Mouse (Mus musculus) gastrocnemius, adult 18-20 months (tissue): ENCODE results near the gene Dcaf8. TPM values are rescaled to one million over a fixed set of nuclear protein-coding genes. Genes with fewer than 3 reads are reported as not detected.

Experiments used
- DNase-seq: peaks from one replicate; pipeline ENCODE4 v3.0.0; 2021; ENCODE audit warnings: low spot score
- total RNA-seq, 2 experiments: library from RNA; stranded (reverse); gene quantifications; 2 replicates each; pipeline ENCODE4 v1.2.3; 2021

Gene Dcaf8
- total RNA-seq, 2 experiments from 2014 or later = 192 to 193 TPM

- DNase-seq = peak; percentile 79
These were observed 4.3 kb upstream of the Dcaf8 start for GRCm38 (mm10) chr1:172143570-172143969.

DNA sequence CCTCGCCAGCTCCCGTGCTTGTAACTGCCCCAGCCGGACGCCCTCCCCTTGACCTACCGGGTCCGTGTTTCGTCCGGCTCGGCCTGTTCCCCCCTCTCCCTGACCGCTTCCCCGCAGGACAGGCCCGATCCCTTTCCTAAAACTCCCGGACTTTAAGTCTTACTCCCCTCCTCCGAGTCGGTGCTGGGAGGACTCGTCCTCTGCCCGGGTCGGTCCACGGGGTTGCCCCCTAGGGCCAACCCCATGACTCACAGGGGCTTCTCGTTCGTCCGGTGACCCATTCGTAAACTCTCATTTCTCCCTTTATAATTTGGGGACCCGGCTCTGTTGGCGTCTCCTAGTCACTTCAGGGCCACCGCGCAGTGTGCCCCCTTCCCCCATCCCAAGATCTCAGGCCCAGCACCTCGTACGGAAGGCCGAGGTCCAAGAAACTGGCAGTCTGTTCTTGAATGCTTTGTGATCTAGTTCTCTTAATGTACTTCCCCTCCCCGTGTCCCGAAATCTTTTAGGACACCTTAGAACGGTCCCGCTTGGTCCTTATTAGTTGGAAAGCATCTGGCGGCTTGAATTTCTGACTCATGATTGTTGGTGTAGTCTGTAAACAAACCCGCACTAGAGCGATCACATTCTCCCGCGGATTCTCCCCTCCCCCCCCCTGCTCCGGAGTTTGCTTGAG is 533 bp downstream of the Dcaf8 start:
- peak; percentile 64 for DNase-seq

- no peak for DNase-seq
These were observed 1.3 kb downstream of the Dcaf8 start for GRCm38 (mm10) chr1:172148955-172149815.

DNA sequence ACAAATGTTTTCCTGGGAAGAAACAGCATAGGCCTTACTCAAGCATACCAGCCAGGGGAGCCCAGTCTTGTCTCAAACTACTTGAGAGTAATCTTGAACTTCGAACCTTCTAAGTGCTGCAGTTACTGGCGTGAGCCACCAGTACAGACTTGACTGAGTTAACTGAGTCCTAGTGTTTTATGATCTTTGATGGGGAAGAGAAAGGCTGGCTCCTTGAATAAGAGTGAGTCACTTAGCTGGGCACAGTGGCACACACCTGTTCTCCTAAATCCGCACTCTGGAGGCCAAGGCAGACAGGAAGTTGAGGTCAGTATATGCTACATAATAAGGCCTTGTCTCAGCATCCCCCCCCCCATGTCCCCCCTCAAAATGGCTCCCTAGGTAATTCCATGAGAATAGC is 6.7 kb downstream of the Dcaf8 start:
- no peak for DNase-seq

GRCm38 (mm10) chr1:172155518-172155917 is 7.6 kb downstream of the Dcaf8 start:
- DNase-seq = no peak

DNA sequence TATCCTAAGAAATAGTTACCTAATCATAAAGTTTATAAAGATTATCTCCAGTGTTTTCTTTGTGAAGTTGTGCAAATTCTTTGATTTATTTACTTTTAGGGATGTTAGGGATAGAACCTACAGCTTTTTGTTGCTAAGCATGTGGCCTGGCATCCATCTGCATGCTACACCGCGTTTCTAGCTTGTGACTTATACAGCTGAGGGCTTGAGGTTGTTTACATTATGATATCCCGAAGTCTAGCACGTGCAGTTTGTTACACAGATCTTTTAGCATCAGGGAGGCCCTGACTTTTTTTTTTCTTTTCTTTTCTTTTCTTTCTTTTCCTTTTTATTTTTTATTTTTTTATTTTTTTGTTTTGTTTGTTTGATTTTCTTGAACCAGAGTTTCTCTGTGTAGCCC is 12.1 kb downstream of the Dcaf8 start:
- no peak for DNase-seq

DNA sequence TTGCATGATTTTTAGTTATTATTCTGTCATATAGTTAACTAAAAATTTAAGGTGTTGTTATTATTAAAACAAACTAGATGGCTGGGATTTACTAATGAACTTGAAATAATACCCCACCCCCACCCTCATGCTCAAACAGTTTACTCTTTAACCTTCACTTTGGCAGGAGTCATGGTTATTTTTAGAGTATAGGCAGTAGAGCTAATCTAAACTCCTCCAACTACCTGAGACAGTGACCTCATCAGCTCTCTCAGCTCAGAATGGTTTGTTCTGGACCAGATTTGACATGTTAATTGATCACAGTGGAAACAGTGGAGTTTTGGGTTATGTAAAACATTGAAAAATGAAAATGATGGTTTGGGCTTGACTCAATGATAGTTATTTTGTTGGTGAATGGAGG is 12.6 kb downstream of the Dcaf8 start:
- DNase-seq = no peak

GRCm38 (mm10) chr1:172162009-172162408 is 14.1 kb downstream of the Dcaf8 start:
- DNase-seq = peak; percentile 47

- no peak for DNase-seq
These were observed 15.1 kb downstream of the Dcaf8 start for GRCm38 (mm10) chr1:172162959-172163358.

DNA sequence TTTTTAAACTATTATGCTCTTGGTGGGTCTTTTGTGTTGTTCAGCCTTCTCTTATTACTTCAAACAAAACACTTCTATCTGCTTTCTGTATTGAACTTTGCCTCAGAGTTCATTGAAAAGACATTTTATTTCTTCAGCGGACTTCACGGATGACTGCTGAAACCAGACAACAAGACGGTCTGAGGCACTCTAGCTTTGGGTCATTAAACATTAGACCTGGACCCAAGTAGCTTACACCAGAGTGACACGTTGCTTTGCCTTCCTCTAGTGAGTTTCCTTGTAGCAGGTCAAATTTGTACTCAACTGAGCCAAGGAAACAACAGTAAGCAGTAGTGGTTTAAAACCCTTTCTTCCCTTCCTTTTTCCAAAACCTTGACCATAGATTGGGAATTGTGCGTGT is 20.0 kb downstream of the Dcaf8 start:
- DNase-seq = no peak

DNA sequence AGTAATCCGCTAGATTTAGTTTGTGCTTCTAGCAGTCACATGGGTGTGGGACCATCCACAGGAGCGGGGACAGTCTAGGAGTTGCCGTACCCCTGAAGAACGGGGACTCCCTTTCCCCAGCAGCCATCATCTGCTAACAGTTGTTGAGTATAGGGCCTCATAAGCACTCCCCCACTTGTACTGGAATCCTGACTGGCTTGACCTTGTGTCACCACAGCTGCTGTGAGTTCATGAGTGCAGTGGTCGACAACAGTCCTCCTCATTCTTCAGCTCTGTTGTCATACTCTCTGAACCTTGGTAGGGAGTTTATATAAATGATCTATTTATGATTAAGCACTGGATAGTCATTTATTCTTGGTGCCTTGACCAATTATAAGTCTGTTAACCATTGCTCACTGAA is 21.9 kb downstream of the Dcaf8 start:
- no peak for DNase-seq

DNA sequence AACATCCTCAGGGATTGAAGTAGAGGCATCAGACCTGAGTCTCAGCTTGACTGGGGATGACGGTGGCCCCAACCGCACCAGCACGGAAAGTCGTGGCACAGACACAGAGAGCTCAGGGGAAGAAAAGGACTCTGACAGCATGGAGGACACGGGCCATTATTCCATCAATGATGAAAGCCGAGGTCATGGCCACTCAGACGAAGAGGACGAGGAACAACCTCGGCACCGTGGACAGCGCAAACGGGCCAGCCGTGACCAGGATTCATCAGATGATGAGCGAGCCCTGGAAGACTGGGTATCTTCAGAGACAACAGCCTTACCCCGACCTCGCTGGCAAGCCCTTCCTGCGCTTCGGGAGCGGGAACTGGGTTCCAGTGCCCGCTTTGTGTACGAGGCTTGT is 24.5 kb downstream of the Dcaf8 start:
- no peak for DNase-seq

GRCm38 (mm10) chr1:172173181-172173580 is 25.3 kb downstream of the Dcaf8 start:
- no peak for DNase-seq

DNA sequence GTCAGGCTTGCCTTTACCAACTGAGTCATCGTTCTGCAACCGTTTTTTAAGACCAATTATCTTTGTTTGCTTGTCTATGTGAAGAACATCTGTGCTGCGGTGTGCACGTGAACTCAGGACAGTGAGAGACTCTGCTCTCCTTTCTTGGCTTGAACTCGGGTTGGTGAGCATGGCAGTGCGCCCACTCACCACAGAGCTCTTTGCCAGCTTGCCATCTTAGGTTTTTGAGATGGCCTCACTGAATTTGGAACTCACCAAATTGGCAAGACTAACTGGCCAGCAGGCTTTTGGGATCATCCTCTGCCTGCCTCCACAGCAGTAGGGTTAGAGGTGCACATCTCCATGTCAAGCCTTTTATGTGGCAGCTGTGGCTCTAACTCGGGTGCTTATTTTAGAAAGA is 29.9 kb downstream of the Dcaf8 start:
- no peak for DNase-seq

DNA sequence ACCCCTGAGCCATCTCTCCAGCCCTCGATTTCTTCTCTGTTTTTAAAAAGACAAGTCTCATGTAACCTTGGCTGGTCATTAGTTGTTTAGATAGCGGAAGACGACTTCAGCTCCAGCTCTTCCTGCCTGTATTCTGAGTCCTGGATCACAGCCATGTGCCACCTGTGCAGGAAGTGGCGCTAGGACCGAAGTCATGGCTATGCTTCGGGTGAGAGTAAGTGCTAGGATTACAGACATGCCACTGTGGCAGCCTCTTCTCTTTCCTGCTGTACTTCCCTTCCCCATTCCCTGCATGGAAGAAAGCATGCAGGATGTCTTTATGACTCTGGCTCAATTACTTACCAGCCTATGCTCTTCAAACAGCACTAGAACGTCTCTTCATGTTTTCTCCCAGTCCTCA is 31.2 kb downstream of the Dcaf8 start:
- DNase-seq = peak; percentile 44

DNA sequence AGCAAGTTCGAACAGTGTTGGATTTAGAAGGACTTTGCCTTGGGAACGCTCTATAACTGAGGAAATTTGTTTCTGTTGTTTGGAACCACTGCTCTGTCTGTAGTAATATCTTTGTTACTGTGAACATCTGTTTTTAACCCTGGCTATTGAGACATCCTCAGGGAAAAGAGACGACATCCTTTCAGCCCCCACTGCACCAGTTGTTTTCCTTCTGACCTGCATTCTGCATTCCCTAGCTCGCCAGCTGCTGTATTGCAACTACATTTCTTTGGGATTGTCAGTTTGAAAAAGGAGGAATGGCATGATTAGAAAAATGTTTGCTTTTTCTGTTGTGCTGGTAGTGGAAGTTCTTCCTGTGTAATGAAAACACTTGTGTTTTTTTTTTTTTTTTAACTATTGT is 33.0 kb downstream of the Dcaf8 start:
- DNase-seq = no peak

DNA sequence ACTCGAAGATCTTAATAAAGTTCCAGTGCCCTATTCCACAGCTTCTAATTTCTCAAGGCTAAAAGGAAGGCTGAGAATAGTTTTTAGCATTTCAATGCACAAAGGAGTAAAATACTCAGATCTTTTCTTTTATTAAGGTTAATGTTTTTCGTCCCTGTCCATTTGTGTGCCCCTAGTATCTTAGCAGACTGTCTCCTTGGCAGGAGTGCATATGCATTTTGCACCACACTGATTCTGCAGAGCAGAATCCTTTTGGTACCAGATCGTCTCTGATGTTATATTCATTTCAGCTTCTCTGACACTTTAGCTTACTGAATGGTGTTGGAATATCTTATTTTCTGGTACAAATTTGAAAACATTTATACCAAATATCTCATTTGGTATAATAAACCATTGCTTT is 33.9 kb downstream of the Dcaf8 start:
- DNase-seq = no peak

- DNase-seq = no peak
These were observed 35.2 kb downstream of the Dcaf8 start for GRCm38 (mm10) chr1:172183056-172183455.

- DNase-seq = no peak
These were observed 36.0 kb downstream of the Dcaf8 start for GRCm38 (mm10) chr1:172183915-172184314.

DNA sequence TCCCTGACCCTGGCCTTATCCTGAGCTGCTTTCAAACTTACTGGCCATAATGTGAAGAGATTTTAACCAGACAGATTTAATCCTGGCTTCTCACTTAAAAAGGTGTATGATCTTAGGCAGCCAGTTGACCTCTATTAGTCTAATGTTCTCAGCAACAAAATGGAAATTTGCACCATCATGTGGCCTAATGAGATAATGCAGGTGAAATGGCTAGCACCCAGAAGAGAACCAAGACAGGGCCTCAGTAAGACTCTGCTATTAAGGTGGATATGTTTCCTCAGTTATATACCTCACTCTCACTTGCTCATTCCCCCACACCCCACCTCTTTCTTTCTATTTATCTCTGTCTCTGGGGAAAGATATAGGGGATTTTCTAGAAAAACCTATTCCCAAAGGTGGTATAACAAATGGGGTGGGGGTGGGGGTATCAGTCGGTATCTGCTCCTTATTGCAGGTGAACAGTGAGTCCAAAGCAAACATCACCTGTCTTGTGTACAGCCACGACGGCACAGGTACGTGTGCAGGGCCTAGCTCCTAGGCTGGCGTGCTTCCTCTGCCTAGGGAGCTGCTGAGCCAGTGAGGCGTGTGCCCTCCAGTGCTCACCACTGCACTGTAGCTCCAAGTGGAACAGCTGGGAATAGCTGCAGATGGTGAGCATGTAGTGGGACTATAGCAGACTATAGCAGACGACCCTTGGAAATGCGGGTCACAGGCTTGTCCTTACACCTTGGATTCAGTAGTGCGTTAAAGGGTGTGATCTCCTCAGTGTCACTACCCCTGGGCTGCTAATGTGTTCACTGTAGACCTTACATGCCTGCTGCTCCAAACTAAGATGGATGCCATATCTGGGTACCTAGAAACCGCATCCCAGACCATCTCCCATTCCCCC is 38.8 kb downstream of the Dcaf8 start:
- no peak for DNase-seq

- peak; percentile 38 for DNase-seq
These were observed 41.0 kb downstream of the Dcaf8 start for GRCm38 (mm10) chr1:172188891-172189290.

DNA sequence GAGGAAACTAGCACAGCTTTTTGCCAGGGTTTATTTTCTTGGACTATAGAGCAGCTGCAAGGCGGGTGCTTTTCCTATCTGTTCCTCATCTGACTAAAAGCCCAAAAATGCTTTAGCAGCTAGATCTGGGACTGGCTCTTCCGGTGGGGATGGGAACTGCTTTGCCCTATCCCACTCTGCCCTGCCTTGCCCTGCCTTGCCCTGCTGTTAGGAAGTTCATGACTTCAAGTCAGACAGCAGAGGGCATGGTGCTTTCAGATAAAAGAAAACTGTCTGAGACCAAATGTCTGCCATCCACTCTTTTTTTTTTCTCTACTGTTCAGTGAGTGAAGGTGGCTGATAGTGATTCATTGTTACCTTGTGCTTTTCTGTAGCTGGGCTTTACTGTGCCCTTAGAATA is 43.7 kb downstream of the Dcaf8 start:
- no peak for DNase-seq
